Mouse (Mus musculus): ENCODE measurements at regions not wholly inside any gene's neighbourhood (a gene's known extent, or its start where the extent isn't known, plus 50 kb on each side); places are given as distances from the start of the nearest gene placed in this dataset.

DNA sequence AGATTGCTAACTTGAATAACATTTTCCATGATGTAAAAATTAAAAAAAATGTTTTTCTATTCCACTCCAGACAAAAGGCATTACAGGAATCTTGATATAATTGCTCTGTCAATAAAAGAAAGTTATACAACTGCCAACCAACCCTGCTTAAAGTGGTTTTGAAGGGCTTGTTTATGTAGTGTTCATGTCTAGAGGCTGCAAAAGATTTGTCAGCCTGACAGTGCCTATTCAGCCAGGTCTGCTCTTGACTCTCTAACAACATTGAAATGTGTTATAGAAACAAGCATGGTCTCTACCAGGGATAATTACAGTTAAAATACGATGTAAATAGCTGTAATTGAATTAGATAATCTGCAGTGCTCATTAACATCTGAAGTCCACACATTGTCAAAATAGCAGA lies 644.6 kb downstream of the Plod2 start:
- H3K4me2 ChIP-seq = no peak overlapping the region
- no peaks in the 10 kb centered on the region for H3K27me3 ChIP-seq
- 0 out of 2 replicates have a peak, but pooled peaks have one; percentile 62 for ATAC-seq (ENCODE audit: borderline replicate concordance, extremely low read depth, low FRiP score, low TSS enrichment)
- H3K9ac ChIP-seq = no peak overlapping the region
- H3K27ac ChIP-seq = no peak overlapping the region
- H3K9me3 ChIP-seq = no peaks in the 10 kb centered on the region
- no peaks in the 10 kb centered on the region for H3K4me1 ChIP-seq
- WGBS = 27% methylated on average over 1 of the region's 1 CpGs
- no peaks in the 10 kb centered on the region for H3K36me3 ChIP-seq
- no peak overlapping the region for H3K4me3 ChIP-seq

DNA sequence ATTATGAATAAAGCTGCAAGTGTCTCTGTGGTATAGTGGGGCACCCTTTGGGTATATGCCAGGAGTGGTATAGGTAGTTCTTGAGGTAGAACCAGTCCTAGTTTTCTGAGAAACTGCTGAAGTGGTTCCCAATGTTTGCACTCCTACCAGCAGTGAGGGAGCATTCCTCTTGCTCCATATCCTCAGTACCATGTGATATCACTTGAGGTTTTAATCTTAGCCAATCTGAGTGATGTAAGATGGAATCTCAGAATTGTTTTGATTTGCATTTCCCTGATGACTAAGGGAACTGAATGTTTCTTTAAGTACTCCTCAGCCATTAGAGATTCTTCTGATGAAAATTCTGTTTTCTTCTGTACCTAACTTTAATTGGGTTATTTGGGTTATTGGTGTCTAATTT lies 690.5 kb downstream of the Plod2 start:
- no peak overlapping the region for H3K27ac ChIP-seq
- H3K4me3 ChIP-seq = no peak overlapping the region
- no peaks in the 10 kb centered on the region for H3K4me1 ChIP-seq
- H3K36me3 ChIP-seq = no peaks in the 10 kb centered on the region
- no peaks in the 10 kb centered on the region for H3K27me3 ChIP-seq
- no peaks in the 10 kb centered on the region for H3K9me3 ChIP-seq
- H3K9ac ChIP-seq = no peak overlapping the region
- ATAC-seq (ENCODE audit: borderline replicate concordance, extremely low read depth, low FRiP score, low TSS enrichment) = no peak
- H3K4me2 ChIP-seq = no peak overlapping the region

DNA sequence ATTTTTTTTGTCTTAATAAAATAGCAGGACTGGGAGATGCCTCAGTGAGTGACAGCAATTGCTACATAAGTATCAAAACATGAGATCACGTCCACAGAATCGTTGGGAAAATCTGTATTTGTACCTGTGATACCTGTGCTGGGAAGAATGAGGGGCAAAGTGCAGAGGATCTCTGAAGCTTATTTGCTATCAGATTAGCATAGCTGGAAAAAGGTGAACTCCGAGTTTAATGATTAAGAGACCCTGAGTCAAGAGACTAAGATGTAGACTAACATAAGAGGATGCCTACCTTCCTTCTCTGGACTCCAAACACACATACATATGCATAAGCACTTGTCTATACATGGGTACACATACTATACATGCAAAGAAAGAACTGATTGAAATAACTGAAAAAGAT lies 710.1 kb downstream of the Plod2 start:
- Histone ChIP-seq H3K27me3 (no peaks in the 10 kb centered on the region), H3K9ac (no peak overlapping the region), H3K4me3 (no peak overlapping the region), H3K27ac (no peak overlapping the region), H3K4me1 (no peaks in the 10 kb centered on the region), H3K9me3 (no peaks in the 10 kb centered on the region), H3K36me3 (no peaks in the 10 kb centered on the region), H3K4me2 (no peak overlapping the region)
- no peak for ATAC-seq (ENCODE audit: borderline replicate concordance, extremely low read depth, low FRiP score, low TSS enrichment)
- WGBS = 73% methylated on average over 3 of the region's 3 CpGs

DNA sequence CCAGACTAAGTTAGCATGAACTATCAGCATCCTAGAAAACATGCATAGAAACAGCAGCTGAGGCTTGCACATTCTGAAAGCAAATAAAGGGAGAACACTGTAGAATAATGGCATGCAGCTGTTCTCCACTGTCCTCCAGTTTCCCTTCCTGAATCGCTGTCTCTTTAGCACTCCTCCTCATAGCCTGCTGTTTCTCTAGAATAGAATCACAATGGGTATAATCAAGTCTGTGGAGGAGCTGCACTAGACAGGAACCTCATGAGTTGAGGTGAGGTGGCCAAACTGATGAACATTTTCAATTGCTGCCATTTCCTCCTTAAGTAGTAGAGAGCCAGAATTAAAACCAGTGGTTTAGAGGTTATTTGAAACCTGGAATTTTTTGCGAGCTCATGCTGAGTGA lies 755.3 kb downstream of the Plod2 start:
- no peak overlapping the region for H3K27ac ChIP-seq
- ATAC-seq (ENCODE audit: borderline replicate concordance, extremely low read depth, low FRiP score, low TSS enrichment) = no peak
- H3K36me3 ChIP-seq = no peaks in the 10 kb centered on the region
- H3K9ac ChIP-seq = no peak overlapping the region
- H3K27me3 ChIP-seq = no peaks in the 10 kb centered on the region
- 72% methylated on average over 2 of the region's 2 CpGs for WGBS
- H3K4me2 ChIP-seq = no peak overlapping the region
- H3K4me1 ChIP-seq = no peaks in the 10 kb centered on the region
- no peaks in the 10 kb centered on the region for H3K9me3 ChIP-seq
- no peak overlapping the region for H3K4me3 ChIP-seq

DNA sequence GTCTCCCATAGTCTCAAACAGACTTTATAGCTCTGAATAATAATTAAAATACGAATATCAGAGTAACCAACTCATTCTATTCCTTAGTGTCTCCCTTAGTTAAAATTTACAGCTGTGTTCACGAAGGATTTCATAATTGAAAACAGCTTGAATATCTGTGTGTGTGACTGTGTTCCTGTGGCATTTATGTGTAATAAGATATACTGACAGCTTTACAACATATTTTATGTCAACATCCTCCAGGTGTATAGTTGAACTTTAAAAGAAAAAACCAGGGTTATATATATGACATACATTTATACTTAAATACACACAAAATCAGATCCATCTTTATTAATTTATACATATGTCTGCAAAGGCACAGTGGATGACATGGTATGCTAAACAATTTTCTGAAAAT lies 764.7 kb downstream of the Plod2 start:
- 53% methylated on average over 2 of the region's 2 CpGs for WGBS

DNA sequence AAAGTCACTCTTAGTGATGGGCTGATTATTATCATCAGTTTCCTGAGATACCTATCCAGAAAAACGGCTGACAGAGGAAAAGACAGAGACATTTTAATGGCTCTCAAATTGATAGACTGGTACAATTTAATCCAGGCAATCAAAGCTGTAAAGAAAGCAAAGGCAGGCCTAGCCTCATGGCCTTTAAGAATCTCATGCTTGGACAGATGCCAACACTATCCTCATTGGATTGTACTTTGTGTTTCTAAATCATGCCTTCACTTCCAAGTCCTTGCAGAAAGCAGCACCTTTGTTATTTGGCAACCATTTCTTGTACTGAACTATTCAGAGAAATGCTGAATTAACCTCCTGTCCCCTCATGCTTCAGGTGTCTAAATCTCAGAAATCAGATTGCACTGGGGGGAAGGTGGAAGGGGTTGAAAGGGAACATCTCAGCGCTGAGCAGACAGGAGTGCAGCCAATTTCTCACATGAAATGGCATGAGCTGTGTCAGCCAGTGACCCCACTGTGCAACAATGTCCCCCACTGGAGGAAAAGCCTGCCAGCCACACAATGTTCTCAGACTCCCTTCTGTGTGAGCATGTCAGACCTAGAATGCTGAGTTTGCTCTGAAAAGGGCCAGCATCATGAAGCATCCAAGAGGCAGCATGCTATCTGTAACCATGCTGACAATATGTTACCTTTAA lies 787.1 kb downstream of the Plod2 start:
- Histone ChIP-seq H3K4me1 (no peaks in the 10 kb centered on the region), H3K27me3 (no peaks in the 10 kb centered on the region), H3K9ac (no peak overlapping the region), H3K36me3 (no peaks in the 10 kb centered on the region), H3K4me2 (no peak overlapping the region), H3K27ac (no peak overlapping the region), H3K9me3 (no peaks in the 10 kb centered on the region), H3K4me3 (no peak overlapping the region)
- no peak for ATAC-seq (ENCODE audit: borderline replicate concordance, extremely low read depth, low FRiP score, low TSS enrichment)
- 30% methylated on average over 2 of the region's 2 CpGs for WGBS

More for the DNA sequence above, 764.7 kb downstream of the Plod2 start:
- ATAC-seq (ENCODE audit: borderline replicate concordance, extremely low read depth, low FRiP score, low TSS enrichment) = no peak
- Histone ChIP-seq H3K4me1 (no peaks in the 10 kb centered on the region), H3K9ac (no peak overlapping the region), H3K4me3 (no peak overlapping the region), H3K36me3 (no peaks in the 10 kb centered on the region), H3K27me3 (no peaks in the 10 kb centered on the region), H3K27ac (no peak overlapping the region), H3K4me2 (no peak overlapping the region), H3K9me3 (no peaks in the 10 kb centered on the region)
